Mouse (Mus musculus) stomach, embryonic 14.5 days (tissue): ENCODE measurements around the gene Olfr101. TPM values are rescaled to one million over a fixed set of nuclear protein-coding genes. Genes with fewer than 3 reads are reported as not detected.

Experiments
- ATAC-seq: fragments of 200-750 bp; cut with Nextera tagmentation; 2 replicates; pipeline ENCODE4 v1.8.0; 2017; ENCODE audit warnings: low read depth, moderate TSS enrichment; ENCODE audit not compliant: insufficient number of reproducible peaks, insufficient read depth, low FRiP score
- H3K27ac ChIP-seq: fragments of 300-500 bp; sonication (generic); 2 replicates; pipeline ENCODE4 v1.5.1; 2014; ENCODE audit warnings: mild to moderate bottlenecking, low read length, moderate library complexity, mixed read lengths
- H3K27me3 ChIP-seq: fragments of 300-500 bp; sonication (generic); 2 replicates; pipeline ENCODE4 v1.6.1; 2014; ENCODE audit warnings: low read length, control low read depth, mixed read lengths; ENCODE audit not compliant: control insufficient read depth, insufficient read depth
- H3K36me3 ChIP-seq: fragments of 300-500 bp; sonication (generic); 2 replicates; pipeline ENCODE4 v1.6.1; 2014; ENCODE audit warnings: mild to moderate bottlenecking, control low read depth, low read length, moderate library complexity, mixed read lengths; ENCODE audit not compliant: control insufficient read depth, insufficient read depth
- H3K4me1 ChIP-seq: fragments of 300-500 bp; sonication (generic); 2 replicates; pipeline ENCODE4 v1.6.1; 2014; ENCODE audit warnings: low read length, control low read depth, mixed read lengths; ENCODE audit not compliant: control insufficient read depth, insufficient read depth
- H3K4me2 ChIP-seq: fragments of 300-500 bp; sonication (generic); replicated peaks from 2 replicates; pipeline ENCODE4 v1.6.1; 2014; ENCODE audit warnings: low read depth, low read length, control low read depth
- H3K4me3 ChIP-seq: fragments of 300-500 bp; sonication (generic); 2 replicates; pipeline ENCODE4 v1.5.1; 2014; ENCODE audit warnings: low read depth, low read length, control low read depth
- H3K9ac ChIP-seq: fragments of 300-500 bp; sonication (generic); replicated peaks from 2 replicates; pipeline ENCODE4 v1.6.1; 2014; ENCODE audit warnings: low read depth, mild to moderate bottlenecking, control low read depth, low read length, moderate library complexity, mixed read lengths
- H3K9me3 ChIP-seq: fragments of 300-500 bp; sonication (generic); 2 replicates; pipeline ENCODE4 v1.6.1; 2016; ENCODE audit warnings: low read depth, low read length, control low read depth; ENCODE audit not compliant: control insufficient read depth
- WGBS: fragments of 180-500 bp; shearing (Covaris S2); extraction: QIAGEN DNeasy Blood & Tissue Kit; methylation state at CpG from one replicate; pipeline ENCODE4 v1.1.7; 2014; 5-methylcytosine and 5-hydroxymethylcytosine counted together
- polyA plus RNA-seq: library from polyadenylated mRNA; unstranded; fragments of >200 nt; fragmentation: Nextera tagmentation; extraction: Ambion mirVana; gene quantifications from 2 replicates; pipeline ENCODE4 v1.2.1, GENCODE M21; 2014

Gene Olfr101
- polyA plus RNA-seq, result not detected in 2 replicates

- Histone ChIP-seq H3K4me3 (no peak within 1 kb of the TSS), H3K4me1 (no peaks in the 10 kb centered on the region), H3K36me3 (no peaks in the 10 kb centered on the region), H3K27me3 (no peaks in the 10 kb centered on the region), H3K4me2 (no peak within 1 kb of the TSS), H3K9ac (no peak within 1 kb of the TSS), H3K9me3 (no peaks in the 10 kb centered on the region), H3K27ac (no peak within 1 kb of the TSS)
- WGBS, result 80% methylated on average over 4 of the region's 4 CpGs
- ATAC-seq, result no peak
Observed at GRCm38 (mm10) chr17:37304213-37304612, at the start of gene Olfr101. Olfr101 (minus strand) TSS chr17:37304313.

DNA sequence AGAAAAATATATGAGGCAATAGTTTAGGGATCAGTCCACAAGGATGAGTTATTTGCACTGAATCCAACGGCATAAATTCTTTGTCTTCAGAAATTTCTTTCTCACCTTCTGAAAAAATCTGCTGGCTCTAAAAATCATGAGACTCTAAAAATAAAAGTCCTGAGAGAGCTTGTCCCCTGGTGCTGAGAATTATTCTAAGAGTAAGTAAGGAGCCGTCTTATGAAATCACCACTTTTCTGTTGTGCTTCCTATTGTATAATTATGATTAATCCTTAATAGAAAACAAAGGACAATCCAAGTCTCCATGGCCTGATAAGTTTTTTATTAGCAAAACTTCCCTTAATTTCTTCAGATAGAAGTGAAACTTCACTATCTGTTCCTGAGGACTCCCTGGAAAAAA lies 35.5 kb upstream of the Olfr101 start, which contains the start of gene Olfr103:
Gene Olfr103 (minus strand): TSS at position 101 of the 400 bp plus-strand sequence.
- WGBS, result 83% methylated on average over 2 of the region's 2 CpGs
- H3K9ac ChIP-seq, result no peak within 1 kb of the TSS
- H3K27ac ChIP-seq, result no peak within 1 kb of the TSS
- no peak within 1 kb of the TSS for H3K4me2 ChIP-seq
- H3K4me3 ChIP-seq, result no peak within 1 kb of the TSS
- no peaks in the 10 kb centered on the region for H3K27me3 ChIP-seq
- no peaks in the 10 kb centered on the region for H3K9me3 ChIP-seq
- ATAC-seq, result no peak
- no peaks in the 10 kb centered on the region for H3K36me3 ChIP-seq
- no peaks in the 10 kb centered on the region for H3K4me1 ChIP-seq

GRCm38 (mm10) chr17:37316954-37317353 lies 12.8 kb upstream of the Olfr101 start, which contains the start of gene Olfr102:
Olfr102 (minus strand) TSS chr17:37317054.
- Histone ChIP-seq H3K9me3 (no peaks in the 10 kb centered on the region), H3K4me1 (no peaks in the 10 kb centered on the region), H3K9ac (no peak within 1 kb of the TSS), H3K36me3 (no peaks in the 10 kb centered on the region), H3K27me3 (no peaks in the 10 kb centered on the region), H3K27ac (no peak within 1 kb of the TSS), H3K4me2 (no peak within 1 kb of the TSS), H3K4me3 (no peak within 1 kb of the TSS)
- no peak for ATAC-seq

- Histone ChIP-seq H3K27me3 (no peaks in the 10 kb centered on the region), H3K9me3 (no peaks in the 10 kb centered on the region), H3K4me2 (no peak overlapping the region), H3K36me3 (no peaks in the 10 kb centered on the region), H3K4me3 (no peak overlapping the region), H3K4me1 (no peaks in the 10 kb centered on the region), H3K27ac (no peak overlapping the region), H3K9ac (no peak overlapping the region)
- ATAC-seq, result no peak
- 28% methylated on average over 2 of the region's 2 CpGs for WGBS
Observed at GRCm38 (mm10) chr17:37310146-37310699, 6.1 kb upstream of the Olfr101 start.

DNA sequence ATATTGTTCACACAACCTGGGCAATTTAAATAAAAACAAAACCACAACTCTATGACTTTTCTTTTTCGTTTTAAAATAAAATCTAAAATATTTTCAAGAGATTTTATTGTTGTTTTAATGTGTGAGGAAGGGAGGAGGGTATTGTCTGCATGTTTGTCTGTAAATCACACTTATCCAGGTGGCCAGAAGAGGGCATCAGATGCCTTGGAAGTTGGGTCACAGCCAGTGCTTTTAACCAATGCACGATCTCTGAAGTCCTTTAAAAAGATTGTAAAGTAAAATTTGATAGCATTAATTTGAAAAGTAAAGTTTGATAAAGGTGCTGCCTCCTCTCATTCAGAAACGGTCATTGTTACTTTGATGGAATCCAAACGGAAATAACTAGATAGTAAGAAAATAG lies 4.4 kb upstream of the Olfr101 start:
- Histone ChIP-seq H3K4me3 (no peak overlapping the region), H3K27me3 (no peaks in the 10 kb centered on the region), H3K4me1 (no peaks in the 10 kb centered on the region), H3K27ac (no peak overlapping the region), H3K9ac (no peak overlapping the region), H3K36me3 (no peaks in the 10 kb centered on the region), H3K9me3 (no peaks in the 10 kb centered on the region), H3K4me2 (no peak overlapping the region)
- WGBS, result 35% methylated on average over 4 of the region's 4 CpGs
- ATAC-seq, result no peak

DNA sequence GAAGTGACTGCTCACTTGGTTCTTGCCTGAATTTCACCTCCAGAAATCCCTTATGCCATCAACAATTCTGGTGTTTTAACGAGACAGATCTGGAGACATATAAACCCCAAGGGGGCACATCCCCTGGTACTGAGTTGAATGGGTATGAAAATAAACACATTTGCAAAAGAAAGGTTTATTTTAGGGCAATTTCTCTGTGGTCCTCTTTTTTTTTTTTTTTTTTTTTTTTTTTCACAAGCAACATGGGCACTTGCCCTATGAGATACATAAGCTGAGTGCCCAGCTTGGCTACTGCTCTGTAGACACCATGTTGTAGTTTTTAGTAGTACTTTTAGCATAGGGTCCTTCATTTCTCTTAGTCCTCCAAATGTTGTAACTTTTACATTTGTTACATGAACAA lies 20.8 kb downstream of the Olfr101 start, which contains the start of gene Olfr99:
Gene Olfr99 (minus strand): TSS at position 101 of the 400 bp plus-strand sequence.
- ATAC-seq, result no peak
- H3K4me1 ChIP-seq, result no peaks in the 10 kb centered on the region
- H3K4me3 ChIP-seq, result no peak within 1 kb of the TSS
- no peak within 1 kb of the TSS for H3K9ac ChIP-seq
- no peaks in the 10 kb centered on the region for H3K36me3 ChIP-seq
- no peaks in the 10 kb centered on the region for H3K27me3 ChIP-seq
- H3K27ac ChIP-seq, result no peak within 1 kb of the TSS
- WGBS, result 75% methylated on average over 1 of the region's 1 CpGs
- no peaks in the 10 kb centered on the region for H3K9me3 ChIP-seq
- H3K4me2 ChIP-seq, result no peak within 1 kb of the TSS

GRCm38 (mm10) chr17:37280331-37280730 lies 23.8 kb downstream of the Olfr101 start:
- 86% methylated on average over 1 of the region's 1 CpGs for WGBS
- H3K4me2 ChIP-seq, result no peak overlapping the region
- H3K27ac ChIP-seq, result no peak overlapping the region
- H3K9me3 ChIP-seq, result no peaks in the 10 kb centered on the region
- H3K4me3 ChIP-seq, result no peak overlapping the region
- no peaks in the 10 kb centered on the region for H3K4me1 ChIP-seq
- no peaks in the 10 kb centered on the region for H3K27me3 ChIP-seq
- H3K36me3 ChIP-seq, result no peaks in the 10 kb centered on the region
- ATAC-seq, result no peak
- no peak overlapping the region for H3K9ac ChIP-seq

DNA sequence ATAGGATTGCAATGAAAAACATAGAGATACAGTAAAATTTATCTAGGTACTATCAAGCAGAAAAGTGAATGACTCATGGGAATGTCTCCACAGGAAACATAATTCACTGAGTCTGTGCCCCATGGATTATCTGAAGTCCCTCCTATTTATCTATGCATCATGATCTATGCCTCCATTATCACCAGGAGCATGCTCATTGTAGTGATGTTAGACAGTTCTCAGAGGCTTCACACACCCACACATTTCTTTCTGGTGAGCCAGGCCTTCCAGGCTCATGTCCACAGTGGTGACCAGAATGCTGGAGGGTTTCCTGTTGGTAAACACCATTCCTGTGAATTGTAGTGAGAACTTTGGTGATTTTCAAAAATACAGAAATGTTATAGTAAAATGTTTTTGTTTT lies 27.5 kb downstream of the Olfr101 start:
- Histone ChIP-seq H3K4me1 (no peaks in the 10 kb centered on the region), H3K27me3 (no peaks in the 10 kb centered on the region), H3K9ac (no peak overlapping the region), H3K9me3 (no peaks in the 10 kb centered on the region), H3K4me2 (no peak overlapping the region), H3K4me3 (no peak overlapping the region), H3K27ac (no peak overlapping the region), H3K36me3 (no peaks in the 10 kb centered on the region)
- ATAC-seq, result no peak

- Histone ChIP-seq H3K4me3 (no peak overlapping the region), H3K27me3 (no peaks in the 10 kb centered on the region), H3K9ac (no peak overlapping the region), H3K4me1 (no peaks in the 10 kb centered on the region), H3K9me3 (no peaks in the 10 kb centered on the region), H3K27ac (no peak overlapping the region), H3K36me3 (no peaks in the 10 kb centered on the region), H3K4me2 (no peak overlapping the region)
- no peak for ATAC-seq
- 79% methylated on average over 2 of the region's 2 CpGs for WGBS
Observed at GRCm38 (mm10) chr17:37275626-37276248, 28.4 kb downstream of the Olfr101 start.
